Mouse (Mus musculus) ES-CJ7 (cell line): ENCODE data around the gene Dclk1.
A peak's percentile ranks its signal among the peaks of the same experiment; 100 is the strongest.

Experiments used
- DNase-seq: peaks from one replicate; pipeline ENCODE4 v3.0.0; 2011; ENCODE audit warnings: low read depth, low spot score

The Dclk1 gene

GRCm38 (mm10) chr3:55449148-55449547 lies 207.0 kb downstream of the Dclk1 start:
- DNase-seq: peak; percentile 23

GRCm38 (mm10) chr3:55451035-55451434 lies 208.9 kb downstream of the Dclk1 start:
- DNase-seq: no peak

DNA sequence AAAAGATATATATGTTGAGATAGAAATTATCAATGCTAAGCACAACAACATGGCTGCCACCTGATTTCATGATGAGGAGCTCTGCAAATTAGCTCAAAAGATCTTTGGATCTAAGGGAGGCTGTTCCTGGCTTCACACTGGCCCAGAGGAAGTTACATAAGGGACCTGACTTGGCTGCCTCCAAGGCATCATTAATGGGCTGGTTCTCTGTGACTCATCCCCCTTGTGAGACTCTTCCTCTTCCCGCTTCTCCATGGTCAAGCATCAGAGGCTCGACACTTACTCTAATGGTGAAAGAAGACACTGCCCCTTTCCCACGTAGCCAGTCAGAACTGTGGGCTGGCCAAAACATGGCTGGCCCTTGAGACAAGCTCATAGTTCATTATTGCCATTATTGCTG lies 209.7 kb downstream of the Dclk1 start:
- no peak for DNase-seq

GRCm38 (mm10) chr3:55452464-55452863 lies 210.3 kb downstream of the Dclk1 start:
- DNase-seq: no peak

DNA sequence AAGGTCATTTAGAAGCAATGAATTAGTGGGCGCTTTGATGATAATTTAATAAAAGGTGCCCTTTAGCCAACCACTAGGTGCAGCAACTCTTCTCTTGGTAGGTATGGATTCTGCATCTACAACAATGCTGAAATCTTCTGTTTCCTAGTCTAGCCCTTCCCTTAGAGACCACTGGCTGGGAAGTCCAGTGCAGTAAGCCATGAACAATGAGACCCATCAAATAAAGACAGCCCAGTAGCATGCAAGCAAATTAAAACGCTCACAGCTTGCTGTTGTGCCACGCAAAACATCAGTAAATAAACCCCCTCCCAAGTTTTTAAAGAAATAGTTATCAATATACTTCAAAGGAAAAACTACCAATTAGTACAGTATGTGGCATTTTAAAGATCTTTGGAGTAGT lies 218.9 kb downstream of the Dclk1 start:
- no peak for DNase-seq

DNA sequence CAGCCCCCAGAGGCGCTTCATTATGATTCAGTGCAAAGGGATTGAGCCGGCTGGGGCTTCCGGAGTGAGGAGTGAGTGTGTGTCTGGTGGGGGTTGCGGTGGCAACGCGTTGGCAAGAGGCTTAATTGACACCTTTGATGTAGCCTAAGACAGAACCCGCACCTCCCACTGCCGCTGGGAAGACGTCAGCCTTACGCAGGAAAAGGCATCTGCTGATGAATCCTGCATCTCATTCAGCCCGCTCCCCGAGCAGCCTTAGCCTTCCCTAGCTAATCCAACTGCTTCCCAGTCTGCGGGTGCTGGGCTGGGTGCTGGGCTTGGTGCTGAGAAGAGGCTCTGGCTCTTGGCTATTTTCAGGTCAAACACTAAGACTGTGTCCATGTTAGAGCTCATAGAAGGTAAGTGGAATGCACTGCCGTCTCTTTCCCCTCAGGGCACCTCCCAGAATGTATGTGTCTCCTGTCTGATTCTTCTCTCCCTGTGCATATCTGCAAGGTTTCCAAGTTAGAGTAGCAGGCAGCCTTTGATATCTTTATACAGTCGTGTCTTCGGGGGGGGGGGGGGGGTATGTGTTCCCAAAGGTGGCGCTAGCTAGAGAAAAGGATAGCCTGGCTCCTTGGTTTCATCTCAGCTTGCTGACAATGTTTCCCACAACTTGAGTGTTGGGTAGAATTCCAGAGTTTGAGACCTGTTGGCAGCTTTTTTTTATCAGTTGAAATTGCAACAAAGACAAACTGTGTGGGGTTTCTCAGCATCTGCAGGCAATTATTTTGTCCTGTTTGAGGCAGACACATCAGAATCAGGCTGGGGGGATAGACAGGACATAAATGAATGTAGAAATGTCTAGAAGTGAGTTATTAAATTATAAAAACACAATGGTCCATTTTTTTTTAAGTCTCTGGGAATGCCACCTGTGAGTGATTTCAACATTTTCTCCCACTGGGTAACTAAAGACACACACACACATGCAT lies 219.8 kb downstream of the Dclk1 start:
- DNase-seq: peak; percentile 56

GRCm38 (mm10) chr3:55462904-55463668 lies 220.9 kb downstream of the Dclk1 start:
- DNase-seq: no peak

DNA sequence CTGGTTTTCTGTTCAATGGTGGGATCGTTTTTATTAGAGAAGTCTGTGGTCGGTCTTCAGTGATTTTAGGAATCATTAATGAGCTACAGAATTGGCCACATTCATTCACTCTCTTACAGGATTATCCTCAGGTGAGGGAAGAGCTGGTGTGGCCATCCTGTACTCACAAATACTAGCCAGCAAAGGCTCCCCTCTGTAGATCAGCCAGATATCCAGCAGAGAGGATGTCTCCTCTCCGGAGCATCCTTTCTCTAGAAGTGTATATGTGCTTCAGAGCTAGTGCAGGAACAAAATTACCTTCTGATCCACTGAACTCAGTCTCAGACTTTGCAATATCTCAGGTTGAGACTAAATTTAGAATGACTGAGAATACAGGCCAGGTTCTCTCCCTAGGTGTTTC lies 222.1 kb downstream of the Dclk1 start:
- DNase-seq: no peak

DNA sequence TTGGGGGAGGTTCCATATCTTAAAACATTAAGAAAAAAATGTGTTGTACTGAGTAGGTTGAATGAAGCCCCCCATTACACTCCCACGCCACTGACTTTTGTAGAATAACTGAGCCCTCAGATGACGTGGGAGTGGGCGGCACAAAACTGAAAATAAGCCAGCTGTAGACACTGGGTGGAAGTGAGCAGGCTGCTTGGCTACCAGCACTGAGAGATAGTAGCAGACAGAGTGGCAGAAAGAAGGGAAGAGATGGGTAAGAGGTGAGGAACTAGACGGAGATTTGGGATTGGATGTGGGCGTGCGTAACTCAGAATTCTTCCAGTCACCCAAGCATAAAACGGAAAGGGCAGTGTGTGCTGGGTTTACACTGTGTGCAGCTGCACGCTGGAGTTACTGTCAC lies 223.6 kb downstream of the Dclk1 start:
- no peak for DNase-seq

DNA sequence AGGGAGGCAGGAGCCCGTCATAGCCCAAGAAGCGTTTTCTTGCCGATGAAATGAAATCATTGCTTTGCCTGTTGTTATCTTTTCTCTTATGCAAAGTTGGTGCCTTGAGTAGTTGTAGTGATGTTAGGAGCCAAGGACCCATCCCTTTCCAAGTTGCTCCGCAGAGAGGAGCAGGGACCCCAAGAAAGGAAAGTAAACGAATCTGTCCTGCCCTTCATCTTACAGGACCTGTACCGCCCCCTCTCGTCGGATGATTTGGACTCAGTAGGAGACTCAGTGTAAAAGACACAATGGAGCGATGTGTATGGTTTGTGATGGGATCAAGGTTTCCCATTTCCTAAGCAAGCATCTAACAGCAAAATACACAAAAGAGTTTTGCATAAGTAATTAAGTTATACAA lies 224.2 kb downstream of the Dclk1 start:
- no peak for DNase-seq

GRCm38 (mm10) chr3:55472110-55472509 lies 229.9 kb downstream of the Dclk1 start, which contains the start of gene Gm21954:
Gene Gm21954 (minus strand): TSS chr3:55472210.
- DNase-seq: no peak

GRCm38 (mm10) chr3:55473146-55473545 lies 231.0 kb downstream of the Dclk1 start:
- DNase-seq: no peak

GRCm38 (mm10) chr3:55476694-55477093 lies 234.5 kb downstream of the Dclk1 start:
- no peak for DNase-seq

DNA sequence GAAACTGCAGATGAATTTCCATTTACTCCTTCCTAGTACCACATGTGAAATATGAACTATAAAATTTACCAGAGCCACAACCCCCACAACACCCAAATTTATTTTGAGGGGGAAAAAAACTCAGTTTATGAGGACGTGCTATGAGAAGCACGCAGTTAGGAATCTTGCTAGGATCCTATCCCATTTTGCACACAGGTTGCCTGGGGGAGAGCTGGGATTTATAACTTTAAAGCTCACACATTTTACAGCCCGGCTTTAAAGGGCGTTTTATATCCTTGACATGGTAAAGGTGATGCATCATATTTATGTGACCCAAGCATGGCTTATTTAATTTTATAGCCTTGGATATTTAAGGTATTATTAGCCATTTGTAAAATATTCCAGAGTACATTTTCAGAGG lies 237.1 kb downstream of the Dclk1 start:
- DNase-seq: no peak

DNA sequence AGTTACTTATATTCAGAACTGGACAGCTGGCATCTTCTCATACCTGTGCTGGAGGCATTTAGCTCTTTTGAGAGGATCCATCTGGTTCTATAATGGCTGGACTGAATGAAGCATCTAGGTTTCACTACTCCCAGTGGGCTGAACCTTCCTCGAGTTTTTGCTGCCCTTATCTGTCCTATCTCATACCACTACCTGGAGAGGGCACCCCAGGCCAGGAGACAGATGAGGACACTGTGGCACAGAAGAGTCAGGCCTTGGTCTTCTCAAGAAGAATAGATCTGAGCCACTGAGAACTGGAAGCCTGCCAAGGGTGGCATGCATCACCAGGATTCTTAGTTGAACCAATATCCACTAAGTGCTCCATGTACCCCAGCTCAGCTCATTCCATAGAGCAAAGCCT lies 239.0 kb downstream of the Dclk1 start:
- DNase-seq: no peak

GRCm38 (mm10) chr3:55483328-55483727 lies 241.2 kb downstream of the Dclk1 start:
- no peak for DNase-seq

DNA sequence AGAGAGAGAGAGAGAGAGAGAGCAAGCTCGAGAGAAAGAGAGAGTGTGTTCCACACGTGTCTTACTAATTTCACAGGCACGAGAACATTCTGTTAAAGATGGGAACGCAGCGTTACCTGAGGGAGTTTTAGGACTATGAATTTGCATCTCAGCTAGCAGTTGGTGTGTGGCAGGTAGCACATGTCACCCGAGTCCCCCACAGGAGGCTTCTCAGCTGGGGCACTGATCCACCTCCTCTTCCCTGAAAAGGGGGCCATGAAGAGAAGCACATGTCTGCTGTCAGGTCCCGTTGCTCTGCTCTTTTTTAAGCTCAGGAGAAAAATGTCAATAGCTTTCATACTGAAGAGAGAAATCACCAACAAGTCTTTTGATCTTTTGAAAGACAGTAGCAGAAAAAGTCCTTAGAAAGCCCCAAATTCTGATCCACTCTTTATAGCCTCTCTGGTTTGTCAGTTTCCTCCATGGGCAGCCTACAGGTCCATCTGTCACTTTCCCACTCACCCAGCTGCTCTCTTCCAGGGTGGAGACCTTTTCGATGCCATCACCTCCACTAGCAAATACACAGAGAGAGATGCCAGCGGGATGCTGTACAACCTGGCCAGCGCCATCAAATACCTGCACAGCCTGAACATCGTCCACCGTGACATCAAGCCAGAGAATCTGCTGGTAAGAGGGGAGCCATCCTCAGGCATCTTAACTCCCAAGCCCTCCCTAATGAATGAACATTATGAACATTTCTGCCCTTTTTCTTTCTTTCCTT lies 247.2 kb downstream of the Dclk1 start:
- DNase-seq: no peak

DNA sequence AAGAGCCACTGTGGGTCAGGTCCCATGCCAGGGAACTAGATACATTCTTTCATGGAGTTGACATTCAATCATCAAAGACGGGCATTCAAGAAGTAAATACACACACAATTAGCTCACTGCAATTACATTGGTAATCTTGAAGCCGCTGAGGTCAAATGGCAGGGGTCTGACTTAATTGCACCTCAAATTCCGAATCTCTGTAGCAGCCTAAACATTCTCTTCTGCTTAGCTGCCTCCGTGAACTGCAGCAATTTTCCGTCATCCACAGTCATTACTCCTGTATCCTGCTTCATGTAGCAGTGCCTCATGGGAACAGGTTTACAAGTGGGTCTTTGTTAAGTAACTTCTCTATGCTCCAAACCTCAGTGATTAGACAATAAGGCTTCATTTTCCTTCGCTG lies 249.9 kb downstream of the Dclk1 start:
- no peak for DNase-seq

DNA sequence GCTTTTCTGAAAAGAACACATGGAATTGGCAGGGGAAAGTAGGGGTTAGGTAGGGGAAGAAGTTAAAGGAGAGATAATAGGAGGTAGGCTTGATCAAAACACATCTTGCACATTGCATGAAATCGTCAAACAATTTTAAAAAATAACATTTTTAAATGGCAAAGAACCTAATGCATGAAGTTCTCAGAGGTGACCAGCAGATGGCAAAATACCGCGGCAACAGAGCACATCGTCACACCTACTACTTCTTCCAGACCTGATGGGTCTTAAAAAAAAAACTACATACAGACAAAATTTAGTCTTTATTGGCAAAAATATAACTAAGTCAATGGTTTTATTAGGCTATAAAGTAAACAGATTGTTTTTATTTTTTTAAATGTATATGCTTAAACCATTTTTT lies 252.2 kb downstream of the Dclk1 start:
- no peak for DNase-seq

GRCm38 (mm10) chr3:55495231-55495630 lies 253.1 kb downstream of the Dclk1 start:
- DNase-seq: no peak

DNA sequence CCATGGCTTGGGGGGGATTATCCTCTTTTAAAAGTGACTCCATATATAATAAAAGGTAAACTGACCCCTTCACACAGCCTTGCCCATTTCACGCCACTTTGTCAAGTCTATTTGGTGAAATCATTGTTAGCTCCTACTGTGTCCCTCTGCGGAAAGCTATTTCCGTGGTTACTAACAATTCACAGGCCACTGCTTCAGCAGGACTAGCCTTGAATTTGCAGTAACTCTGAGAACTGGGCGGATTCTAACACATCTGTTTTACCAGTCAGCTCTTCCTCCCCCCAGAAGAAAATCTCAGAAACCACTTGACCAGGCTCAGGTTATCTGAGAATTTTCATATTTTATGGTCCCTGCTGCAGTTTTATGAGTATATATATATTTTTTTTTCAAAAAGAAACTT lies 253.7 kb downstream of the Dclk1 start:
- DNase-seq: no peak

DNA sequence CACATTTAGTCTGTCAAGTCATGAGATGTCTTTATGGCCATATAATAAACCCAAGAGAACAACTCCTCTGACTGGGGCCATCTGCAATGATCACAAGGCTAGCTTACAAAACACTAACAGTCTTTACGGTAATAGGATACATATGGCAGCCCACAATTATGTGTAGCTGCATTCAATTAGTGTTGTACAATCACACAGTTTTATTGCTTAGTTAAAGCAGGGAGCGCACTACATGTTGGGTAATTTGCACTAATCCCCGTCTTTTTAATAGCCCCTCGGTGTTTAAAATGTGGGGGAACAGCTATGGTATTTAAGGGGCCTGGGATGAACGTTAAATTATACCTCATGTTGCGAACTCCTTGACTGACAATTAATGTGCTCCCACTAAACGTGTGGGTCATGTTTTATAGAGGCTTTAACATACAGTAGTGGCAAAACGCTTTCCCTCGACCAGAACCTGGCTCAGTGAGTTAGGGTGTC lies 254.3 kb downstream of the Dclk1 start:
- DNase-seq: no peak
